Mouse (Mus musculus) forebrain, embryonic 12.5 days (tissue): ENCODE results near the gene Pccb. TPM values are rescaled to one million over a fixed set of nuclear protein-coding genes. Genes with fewer than 3 reads are reported as not detected.

Experiments
- ATAC-seq: fragments of 200-750 bp; cut with Nextera tagmentation; 2 replicates; pipeline ENCODE4 v1.8.0; 2017; ENCODE audit warnings: moderate TSS enrichment; ENCODE audit not compliant: low FRiP score
- H3K27ac ChIP-seq: fragments of 300-500 bp; sonication (generic); 2 replicates; pipeline ENCODE4 v1.5.1; 2016; ENCODE audit warnings: mild to moderate bottlenecking
- H3K27me3 ChIP-seq: fragments of 300-500 bp; sonication (generic); 2 replicates; pipeline ENCODE4 v1.6.1; 2016; ENCODE audit warnings: mild to moderate bottlenecking
- H3K36me3 ChIP-seq: fragments of 300-500 bp; sonication (generic); replicated peaks from 2 replicates; pipeline ENCODE4 v1.6.1; 2016; ENCODE audit warnings: mild to moderate bottlenecking
- H3K4me1 ChIP-seq: fragments of 300-500 bp; sonication (generic); 2 replicates; pipeline ENCODE4 v1.6.1; 2016
- H3K4me2 ChIP-seq: fragments of 300-500 bp; sonication (generic); 2 replicates; pipeline ENCODE4 v1.6.1; 2016; ENCODE audit warnings: mild to moderate bottlenecking, moderate library complexity
- H3K4me3 ChIP-seq: fragments of 300-500 bp; sonication (generic); replicated peaks from 2 replicates; pipeline ENCODE4 v1.5.1; 2016; ENCODE audit warnings: mild to moderate bottlenecking
- H3K9ac ChIP-seq: fragments of 300-500 bp; sonication (generic); 2 replicates; pipeline ENCODE4 v1.6.1; 2016; ENCODE audit warnings: mild to moderate bottlenecking
- H3K9me3 ChIP-seq: fragments of 300-500 bp; sonication (generic); 2 replicates; pipeline ENCODE4 v1.6.1; 2016
- WGBS: fragments of 180-500 bp; shearing (Covaris S2); methylation state at CpG from one replicate; pipeline ENCODE4 v1.1.7; 2016; 5-methylcytosine and 5-hydroxymethylcytosine counted together
- polyA plus RNA-seq: library from polyadenylated mRNA; unstranded; fragments of >200 nt; fragmentation: Nextera tagmentation; extraction: Ambion mirVana; gene quantifications from 2 replicates; pipeline ENCODE4 v1.2.1, GENCODE M21; 2016

The Pccb gene
- 16.6 and 17.0 TPM in 2 replicates for polyA plus RNA-seq

DNA sequence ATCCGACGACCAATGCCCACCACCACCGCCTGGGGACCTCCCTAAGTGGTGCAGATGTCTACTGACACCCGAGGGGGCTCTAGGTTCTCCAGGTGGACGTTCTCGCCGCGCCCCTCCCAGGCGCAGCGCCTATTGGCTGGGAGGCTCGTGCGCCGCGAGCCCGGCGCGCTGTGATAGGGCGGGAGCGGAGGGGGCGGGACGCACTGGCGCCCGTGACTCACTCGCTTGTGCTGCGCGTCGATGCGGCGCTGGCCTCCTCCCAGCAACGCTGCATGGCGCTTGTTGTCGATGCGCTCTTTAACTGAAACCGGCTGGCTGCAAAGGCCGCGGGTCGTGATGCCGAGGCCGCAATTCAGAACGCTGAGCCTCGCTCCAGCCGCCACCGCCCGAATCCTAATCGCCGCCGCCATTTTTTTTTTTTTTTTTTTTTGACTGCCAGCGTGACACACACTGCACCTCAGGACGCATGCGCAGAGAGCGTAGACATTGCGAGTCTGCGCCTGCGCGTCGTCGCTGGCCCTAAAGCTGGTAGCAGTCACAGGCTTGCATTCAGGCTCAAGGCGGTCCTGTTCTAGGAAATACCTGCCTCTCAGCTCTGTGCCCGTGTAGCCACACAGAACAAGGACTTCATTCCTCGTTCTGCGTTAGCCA lies at the start of gene Pccb:
Pccb (minus strand) TSS at position 451 of the 651 bp plus-strand sequence.
- Histone ChIP-seq H3K4me2 (peak within 1 kb of the TSS; percentile 61), H3K36me3 (no peaks in the 10 kb centered on the region), H3K27me3 (no peaks in the 10 kb centered on the region), H3K27ac (peak within 1 kb of the TSS; percentile 96), H3K9ac (peak within 1 kb of the TSS; percentile 59), H3K9me3 (no peaks in the 10 kb centered on the region), H3K4me3 (peak within 1 kb of the TSS; percentile 67), H3K4me1 (peaks cover 12% of the 10 kb centered on the region)
- under 1% methylated on average over 60 of the region's 61 CpGs for WGBS
- peak; percentile 100 for ATAC-seq

DNA sequence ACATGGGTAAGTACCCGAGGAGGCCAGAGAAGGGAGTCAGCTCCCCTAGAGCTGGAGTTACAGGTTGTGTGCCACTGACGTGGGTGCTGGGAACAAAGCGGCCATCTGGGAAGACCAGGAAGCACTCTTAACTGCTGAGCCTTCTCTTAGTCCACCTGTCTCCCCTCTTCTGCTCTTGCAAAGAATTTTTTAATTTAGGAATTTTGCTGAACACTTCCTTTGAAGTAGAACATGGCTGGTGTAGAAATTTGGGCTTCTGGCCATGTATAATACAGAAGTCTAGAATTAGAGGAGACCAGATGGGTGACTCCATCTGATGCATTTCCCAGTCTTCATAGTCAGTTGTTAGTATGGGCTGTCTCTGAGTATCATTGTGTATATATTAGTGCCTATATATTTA lies 49.0 kb upstream of the Pccb start:
- Histone ChIP-seq H3K9me3 (no peaks in the 10 kb centered on the region), H3K36me3 (peaks cover 3% of the 10 kb centered on the region; the same call in 1 of the 2 replicates), H3K4me3 (no peak overlapping the region), H3K27ac (no peak overlapping the region), H3K27me3 (no peaks in the 10 kb centered on the region), H3K4me2 (no peak overlapping the region), H3K4me1 (peaks cover 15% of the 10 kb centered on the region), H3K9ac (no peak overlapping the region)
- WGBS: 96% methylated on average over 3 of the region's 3 CpGs
- ATAC-seq: no peak

DNA sequence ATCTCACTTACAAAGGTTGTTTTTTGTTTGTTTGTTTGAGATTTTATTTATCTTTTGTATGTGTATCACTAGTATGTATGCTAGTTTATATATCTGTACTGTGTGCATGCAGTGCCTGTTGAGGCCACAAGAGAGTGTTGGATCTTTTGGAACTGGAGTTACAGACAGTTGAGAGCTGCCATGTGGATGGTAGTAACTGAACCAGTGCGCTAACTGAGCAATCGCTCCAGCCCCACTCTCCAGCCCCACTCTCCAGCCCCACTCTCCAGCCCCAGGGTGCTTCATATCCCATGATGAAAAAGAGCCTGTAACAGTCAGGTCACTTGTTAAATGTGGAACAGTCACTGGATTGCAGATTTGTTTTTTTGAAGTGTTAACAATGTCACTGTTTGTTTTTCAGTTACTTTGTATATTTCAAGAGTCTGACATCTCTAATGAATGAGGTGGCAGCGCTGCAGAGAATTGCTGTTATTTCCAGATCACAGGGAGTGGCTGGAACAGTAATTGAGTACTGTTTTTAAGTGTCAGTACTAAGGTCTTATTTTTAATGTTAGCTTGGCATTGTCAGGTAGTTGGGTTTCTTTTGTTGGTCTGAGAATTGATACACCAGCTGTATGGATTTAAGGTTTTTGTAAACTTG lies 45.5 kb upstream of the Pccb start:
- H3K4me3 ChIP-seq: no peak overlapping the region

DNA sequence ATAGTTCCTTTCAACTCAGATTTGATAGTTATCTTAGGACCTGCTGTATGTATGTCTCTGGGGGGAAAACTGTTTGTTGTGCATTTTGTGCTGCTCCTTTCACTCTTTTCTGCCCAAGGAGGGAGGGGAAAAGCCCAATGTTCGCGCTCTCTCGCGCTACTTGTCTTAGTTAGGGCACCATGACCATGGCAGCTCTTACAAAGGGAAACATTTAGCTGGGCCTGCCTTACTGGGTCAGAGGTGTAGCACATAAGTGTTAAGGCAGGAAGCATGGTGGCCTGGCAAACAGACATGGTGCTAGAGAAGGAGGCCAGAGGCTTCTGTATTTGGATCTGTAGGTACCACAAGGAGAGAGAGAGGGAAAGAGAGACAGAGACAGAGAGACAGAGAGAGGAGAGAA lies 43.9 kb upstream of the Pccb start:
- no peak for ATAC-seq
- H3K4me1 ChIP-seq: peaks cover 33% of the 10 kb centered on the region

More for the DNA sequence above, 45.5 kb upstream of the Pccb start:
- Histone ChIP-seq H3K27ac (no peak overlapping the region), H3K36me3 (peaks cover 3% of the 10 kb centered on the region; the same call in 1 of the 2 replicates), H3K9me3 (no peaks in the 10 kb centered on the region), H3K9ac (no peak overlapping the region), H3K4me2 (no peak overlapping the region), H3K27me3 (no peaks in the 10 kb centered on the region), H3K4me1 (peaks cover 33% of the 10 kb centered on the region)
- 76% methylated on average over 3 of the region's 3 CpGs for WGBS
- ATAC-seq: no peak

DNA sequence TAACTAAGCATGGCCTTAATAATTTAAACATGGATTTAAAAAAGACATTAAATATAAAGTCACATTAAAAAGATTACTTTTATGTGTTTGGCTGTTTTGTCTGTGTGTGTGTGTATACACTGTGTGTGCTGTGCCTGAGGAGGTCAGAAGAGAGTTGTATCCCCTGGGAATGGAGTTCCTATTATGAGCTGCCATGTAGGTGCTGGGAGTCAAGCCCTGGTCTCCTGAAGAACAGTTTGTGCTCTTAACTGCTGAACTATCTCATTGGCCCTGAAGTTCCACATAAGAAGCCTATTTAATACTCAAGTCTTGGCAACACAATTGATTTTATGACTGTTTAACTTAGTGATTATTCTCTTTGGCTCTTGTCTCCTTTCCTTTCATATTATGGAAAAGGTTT lies 42.8 kb upstream of the Pccb start:
- Histone ChIP-seq H3K36me3 (no peaks in the 10 kb centered on the region), H3K4me2 (peak overlapping the region; percentile 88), H3K4me3 (peak overlapping the region; percentile 77), H3K9ac (peak overlapping the region; percentile 97), H3K27me3 (no peaks in the 10 kb centered on the region), H3K27ac (no peak overlapping the region), H3K9me3 (no peaks in the 10 kb centered on the region), H3K4me1 (peaks cover 36% of the 10 kb centered on the region)
- no peak for ATAC-seq

More for the DNA sequence above, 43.9 kb upstream of the Pccb start:
- Histone ChIP-seq H3K4me3 (peak overlapping the region; percentile 18), H3K36me3 (peaks cover 2% of the 10 kb centered on the region; the same call in 1 of the 2 replicates), H3K9ac (no peak overlapping the region; the same call in 1 of the 2 replicates), H3K27me3 (no peaks in the 10 kb centered on the region), H3K9me3 (no peaks in the 10 kb centered on the region), H3K4me2 (peak overlapping the region; percentile 46), H3K27ac (no peak overlapping the region)
- 80% methylated on average over 4 of the region's 4 CpGs for WGBS

DNA sequence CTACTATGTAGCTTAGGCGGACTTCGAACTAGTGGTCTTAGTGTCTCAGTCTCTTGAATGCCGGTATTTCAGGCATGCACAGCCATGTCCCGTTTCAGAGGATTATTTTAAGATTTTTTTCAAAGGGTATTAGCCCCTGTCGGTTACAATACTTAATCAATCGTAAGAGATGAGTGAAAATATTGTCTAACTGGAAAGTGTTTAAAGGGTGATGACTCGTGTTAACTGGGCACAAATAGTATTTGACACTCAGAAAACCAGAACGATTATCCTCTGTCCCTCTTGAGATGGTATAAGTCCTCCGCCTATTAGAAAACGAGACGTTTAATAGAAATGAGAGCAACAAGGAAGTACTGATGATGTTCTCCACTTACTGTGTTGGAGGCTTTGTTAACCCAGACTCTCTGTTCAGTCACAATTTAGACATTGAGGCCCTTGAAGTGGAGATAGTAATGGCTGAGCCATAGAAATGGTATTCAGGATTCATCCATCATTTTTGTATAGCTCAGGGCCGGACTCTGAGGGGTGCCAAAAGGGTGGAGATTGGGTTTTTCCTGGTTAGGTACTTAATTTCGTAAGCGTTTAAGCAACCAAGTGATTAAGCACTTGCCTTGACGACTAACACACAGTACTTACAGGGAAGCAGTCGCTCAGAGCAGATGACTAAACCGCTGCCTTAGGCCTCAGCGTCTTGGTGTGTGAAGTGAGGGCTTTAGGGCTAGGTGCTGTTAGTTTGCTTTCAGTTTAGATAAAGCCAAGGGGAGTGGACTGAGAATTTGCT lies 41.6 kb upstream of the Pccb start:
- H3K27ac ChIP-seq: no peak overlapping the region
- WGBS: 1% methylated on average over 18 of the region's 18 CpGs
- no peaks in the 10 kb centered on the region for H3K27me3 ChIP-seq
- peak overlapping the region; percentile 77 for H3K4me3 ChIP-seq
- peak overlapping the region; percentile 88 for H3K4me2 ChIP-seq
- H3K36me3 ChIP-seq: no peaks in the 10 kb centered on the region
- H3K4me1 ChIP-seq: peaks cover 36% of the 10 kb centered on the region
- peak overlapping the region; percentile 97 for H3K9ac ChIP-seq
- H3K9me3 ChIP-seq: no peaks in the 10 kb centered on the region
- ATAC-seq: no peak

DNA sequence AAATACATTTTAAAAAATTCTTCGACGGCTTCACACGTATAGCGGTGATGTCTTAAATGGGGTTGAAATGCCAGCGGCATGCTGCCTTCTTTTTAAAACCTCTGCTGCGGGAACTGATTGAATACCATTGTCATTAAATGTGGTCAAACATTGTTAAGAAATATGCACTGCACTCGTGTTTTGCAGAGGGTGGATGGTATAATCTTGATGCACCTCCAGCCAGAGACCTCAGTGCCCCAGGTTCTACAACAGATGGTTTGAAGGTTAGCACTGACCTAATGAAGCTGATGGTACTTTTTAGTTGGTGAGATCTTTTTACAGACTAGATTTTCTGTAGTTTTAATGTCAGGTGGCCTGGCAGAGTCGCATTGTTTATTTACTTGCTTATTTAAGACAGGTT lies 41.0 kb upstream of the Pccb start:
- H3K27me3 ChIP-seq: no peaks in the 10 kb centered on the region
- WGBS: 1% methylated on average over 8 of the region's 8 CpGs
- peak overlapping the region; percentile 97 for H3K9ac ChIP-seq
- peak overlapping the region; percentile 77 for H3K4me3 ChIP-seq
- no peak overlapping the region for H3K27ac ChIP-seq
- H3K9me3 ChIP-seq: no peaks in the 10 kb centered on the region
- no peak for ATAC-seq
- H3K4me2 ChIP-seq: peak overlapping the region; percentile 88
- no peaks in the 10 kb centered on the region for H3K36me3 ChIP-seq
- peaks cover 36% of the 10 kb centered on the region for H3K4me1 ChIP-seq

DNA sequence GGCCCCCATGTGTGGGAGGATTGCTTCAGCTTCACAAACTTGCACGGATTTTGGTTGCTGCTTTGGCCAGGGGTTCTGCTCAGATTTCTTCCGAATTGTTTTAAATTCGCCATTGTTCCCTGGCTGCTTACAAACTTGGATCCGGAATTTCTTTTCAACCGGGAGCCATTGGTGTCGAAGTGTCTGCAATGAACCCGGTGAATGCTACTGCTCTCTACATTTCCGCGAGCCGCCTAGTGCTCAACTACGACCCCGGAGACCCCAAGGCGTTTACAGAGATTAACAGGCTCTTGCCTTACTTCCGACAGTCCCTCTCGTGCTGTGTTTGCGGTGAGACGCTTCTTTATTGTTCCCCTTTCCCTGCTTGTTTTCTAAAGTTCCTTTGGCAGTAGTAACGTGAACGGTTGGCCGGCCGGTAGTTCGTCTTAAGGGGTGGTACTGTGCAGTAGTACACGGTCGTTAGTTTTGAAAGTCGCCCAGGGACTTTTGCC lies 40.4 kb upstream of the Pccb start:
- Histone ChIP-seq H3K27ac (peak overlapping the region; percentile 99), H3K4me2 (peak overlapping the region; percentile 88), H3K4me1 (peaks cover 34% of the 10 kb centered on the region), H3K4me3 (peak overlapping the region; percentile 77), H3K27me3 (no peaks in the 10 kb centered on the region), H3K9me3 (no peaks in the 10 kb centered on the region), H3K36me3 (no peaks in the 10 kb centered on the region), H3K9ac (peak overlapping the region; percentile 97)
- under 1% methylated on average over 25 of the region's 25 CpGs for WGBS
- ATAC-seq: no peak

DNA sequence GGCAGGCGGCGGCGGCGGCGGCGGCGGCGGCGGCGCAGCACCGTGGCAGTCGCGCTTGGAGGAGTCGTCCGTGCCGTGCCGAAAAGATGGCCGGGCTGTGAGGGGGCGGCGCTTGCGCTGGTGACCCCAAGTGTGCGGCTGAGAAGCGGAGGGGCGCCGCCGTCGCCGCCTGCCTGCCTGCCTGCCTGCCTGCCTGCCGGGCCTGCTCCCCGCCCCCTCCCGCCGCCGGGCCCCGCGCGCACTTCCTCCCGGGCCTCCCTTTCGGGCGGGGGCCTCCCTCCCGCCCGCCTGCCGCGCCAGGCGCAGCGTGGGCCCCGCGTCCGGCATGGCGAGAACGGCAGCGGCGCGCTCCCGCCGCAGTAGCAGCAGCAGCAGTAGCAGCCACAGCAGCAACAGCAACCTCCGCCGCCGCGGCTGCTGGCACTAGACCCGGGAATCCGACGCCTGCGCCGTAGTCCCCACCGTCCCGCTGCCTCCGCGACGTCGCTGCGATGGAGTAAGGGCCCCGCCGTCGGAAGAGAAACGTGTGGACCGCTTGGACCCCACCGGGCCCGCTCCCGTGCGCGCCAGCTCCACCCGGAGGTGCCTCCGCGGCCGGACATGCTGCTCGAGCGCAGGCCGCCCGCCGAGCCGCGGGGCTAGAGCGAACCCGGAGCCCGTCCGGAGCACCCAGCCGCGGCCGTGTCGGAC lies 39.8 kb upstream of the Pccb start:
- Histone ChIP-seq H3K36me3 (no peaks in the 10 kb centered on the region), H3K27me3 (no peaks in the 10 kb centered on the region), H3K4me1 (peaks cover 29% of the 10 kb centered on the region), H3K4me3 (peak overlapping the region; percentile 77), H3K9ac (peak overlapping the region; percentile 97), H3K9me3 (no peaks in the 10 kb centered on the region), H3K4me2 (peak overlapping the region; percentile 88), H3K27ac (peak overlapping the region; percentile 99)
- WGBS: under 1% methylated on average over 77 of the region's 100 CpGs
- ATAC-seq: peak; percentile 78

DNA sequence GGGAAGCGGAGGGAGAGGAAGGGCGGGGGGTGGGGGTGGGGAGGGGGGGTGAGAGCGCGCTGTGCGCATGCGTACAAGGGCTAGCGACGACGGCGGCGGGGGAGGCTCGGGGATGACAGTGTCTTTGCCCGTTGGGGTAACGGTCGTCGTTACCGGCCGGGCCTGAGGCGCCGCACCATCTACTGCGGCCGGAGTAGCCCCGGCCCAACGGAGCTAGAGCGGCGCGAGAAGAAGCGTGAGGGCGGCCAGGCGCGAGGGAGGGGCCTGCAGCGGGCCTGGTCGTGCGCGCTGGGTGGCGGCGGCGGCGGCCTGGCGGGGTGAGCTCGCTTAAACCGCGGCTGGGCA lies 39.3 kb upstream of the Pccb start, which contains the start of gene Msl2:
Msl2 (plus strand) TSS at position 115 of the 345 bp plus-strand sequence.
- under 1% methylated on average over 40 of the region's 43 CpGs for WGBS

DNA sequence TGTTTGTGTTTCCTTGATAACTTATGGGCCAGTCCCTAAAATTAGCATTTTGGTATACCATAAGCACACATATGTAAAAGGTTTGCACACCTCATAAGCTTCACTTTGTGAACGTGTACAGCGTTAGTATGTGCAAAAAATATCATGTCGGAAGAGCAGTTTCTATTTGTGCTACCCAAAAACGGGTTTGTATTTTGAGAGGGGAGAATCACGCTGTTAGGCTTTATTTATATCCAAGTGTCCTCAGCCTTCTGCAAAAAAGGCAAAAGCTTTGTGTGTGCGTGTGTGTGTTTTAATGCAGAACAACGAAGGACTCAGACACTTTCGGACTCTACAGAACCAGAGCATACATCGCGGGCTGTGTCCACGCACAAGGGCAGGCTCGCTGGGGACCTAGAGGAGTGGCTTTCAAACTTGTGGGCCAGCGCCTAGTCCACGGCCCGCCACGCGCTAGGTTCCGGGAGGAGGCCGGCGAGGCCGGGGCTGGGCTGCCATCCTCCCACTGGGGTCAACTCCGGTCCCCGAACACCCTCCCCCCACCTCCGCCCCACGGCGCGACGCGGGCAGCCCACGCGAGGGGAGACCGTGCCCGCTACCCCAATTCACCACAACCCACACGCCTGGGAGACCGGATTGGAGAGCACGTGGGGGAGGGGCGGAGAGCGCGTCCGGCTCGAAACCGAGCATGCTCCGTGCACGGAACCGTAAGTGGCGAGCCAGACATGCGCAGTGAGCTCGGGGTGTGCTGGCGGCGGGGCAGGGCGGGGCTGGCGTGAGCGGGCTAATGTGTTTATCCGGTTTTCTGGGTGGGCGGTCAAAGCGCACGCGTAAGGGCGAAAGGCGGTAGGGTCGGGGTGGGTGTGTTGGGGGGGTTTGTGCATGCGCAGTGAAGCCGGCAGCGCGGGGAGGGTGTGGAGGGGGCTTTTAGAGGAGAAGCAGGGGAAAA lies 38.6 kb upstream of the Pccb start:
- H3K9ac ChIP-seq: peak overlapping the region; percentile 97
- H3K4me1 ChIP-seq: peaks cover 17% of the 10 kb centered on the region
- H3K27ac ChIP-seq: peak overlapping the region; percentile 99
- no peaks in the 10 kb centered on the region for H3K9me3 ChIP-seq
- H3K27me3 ChIP-seq: no peaks in the 10 kb centered on the region
- peak; percentile 93 for ATAC-seq
- H3K36me3 ChIP-seq: no peaks in the 10 kb centered on the region
- H3K4me2 ChIP-seq: peak overlapping the region; percentile 88
- H3K4me3 ChIP-seq: peak overlapping the region; percentile 77
- WGBS: 2% methylated on average over 63 of the region's 65 CpGs

More for the DNA sequence above, 39.3 kb upstream of the Pccb start, which contains the start of gene Msl2:
- Histone ChIP-seq H3K27me3 (no peaks in the 10 kb centered on the region), H3K4me3 (peak within 1 kb of the TSS; percentile 77), H3K4me1 (peaks cover 24% of the 10 kb centered on the region), H3K27ac (peak within 1 kb of the TSS; percentile 99), H3K9me3 (no peaks in the 10 kb centered on the region), H3K9ac (peak within 1 kb of the TSS; percentile 97), H3K36me3 (no peaks in the 10 kb centered on the region), H3K4me2 (peak within 1 kb of the TSS; percentile 88)
- ATAC-seq: peak; percentile 75
